Mouse (Mus musculus): Measurements from ENCODE around the gene Prcd. TPM values are rescaled to one million over a fixed set of nuclear protein-coding genes. Genes with fewer than 3 reads are reported as not detected.
A peak's percentile ranks its signal among the peaks of the same experiment; 100 is the strongest.
"Not testable (repeated sequence)": the region's sequence is repeated elsewhere in the genome, so short reads cannot be mapped to it uniquely, and the experiment has no call there.

Prcd gene
- polyA plus RNA-seq, 1 experiment from 2014 or later: 0.63 TPM

GRCm38 (mm10) chr11:116661948-116662377, 8.6 kb downstream of the Prcd start:
- Histone ChIP-seq H3K27ac (no peak overlapping the region), H3K9me3 (no peaks in the 10 kb centered on the region), H3K9ac (replicated peaks) (no peak overlapping the region), H3K36me3 (no peaks in the 10 kb centered on the region), H3K4me2 (no peak overlapping the region), H3K27me3 (peaks cover 27% of the 10 kb centered on the region), H3K4me3 (replicated peaks) (no peak overlapping the region), H3K4me1 (replicated peaks) (peaks cover 42% of the 10 kb centered on the region)
- WGBS: 56% methylated on average over 8 of the region's 8 CpGs
- no peak for ATAC-seq (ENCODE audit: insufficient number of reproducible peaks, insufficient read depth, low FRiP score, low TSS enrichment, low read depth)

GRCm38 (mm10) chr11:116665289-116665688, 12.0 kb downstream of the Prcd start:
- H3K9me3 ChIP-seq: no peaks in the 10 kb centered on the region
- H3K4me3 ChIP-seq (replicated peaks): no peak overlapping the region
- H3K4me1 ChIP-seq (replicated peaks): peaks cover 45% of the 10 kb centered on the region
- H3K27me3 ChIP-seq: peaks cover 27% of the 10 kb centered on the region
- 77% methylated on average over 10 of the region's 10 CpGs for WGBS
- H3K27ac ChIP-seq: no peak overlapping the region
- no peak overlapping the region for H3K9ac ChIP-seq (replicated peaks)
- H3K4me2 ChIP-seq: no peak overlapping the region
- no peak for ATAC-seq (ENCODE audit: insufficient number of reproducible peaks, insufficient read depth, low FRiP score, low TSS enrichment, low read depth)
- H3K36me3 ChIP-seq: no peaks in the 10 kb centered on the region

GRCm38 (mm10) chr11:116666566-116666965, 13.2 kb downstream of the Prcd start:
- Histone ChIP-seq H3K9me3 (no peaks in the 10 kb centered on the region), H3K4me1 (replicated peaks) (peaks cover 47% of the 10 kb centered on the region), H3K4me2 (no peak overlapping the region), H3K36me3 (no peaks in the 10 kb centered on the region), H3K4me3 (replicated peaks) (no peak overlapping the region), H3K27me3 (peaks cover 18% of the 10 kb centered on the region), H3K9ac (replicated peaks) (no peak overlapping the region), H3K27ac (no peak overlapping the region)
- ATAC-seq (ENCODE audit: insufficient number of reproducible peaks, insufficient read depth, low FRiP score, low TSS enrichment, low read depth): no peak
- 65% methylated on average over 9 of the region's 9 CpGs for WGBS

- peaks cover 14% of the 10 kb centered on the region for H3K27me3 ChIP-seq
- H3K4me1 ChIP-seq (replicated peaks): peaks cover 44% of the 10 kb centered on the region
- 77% methylated on average over 5 of the region's 5 CpGs for WGBS
- H3K9ac ChIP-seq (replicated peaks); H3K27ac ChIP-seq; H3K4me2 ChIP-seq; H3K36me3 ChIP-seq; ATAC-seq (ENCODE audit: insufficient number of reproducible peaks, insufficient read depth, low FRiP score, low TSS enrichment, low read depth); H3K9me3 ChIP-seq; H3K4me3 ChIP-seq (replicated peaks): not testable (repeated sequence)
These were observed 13.7 kb downstream of the Prcd start for GRCm38 (mm10) chr11:116667012-116667411.

- H3K4me3 ChIP-seq (replicated peaks): no peak overlapping the region
- no peak overlapping the region for H3K9ac ChIP-seq (replicated peaks)
- H3K9me3 ChIP-seq: no peaks in the 10 kb centered on the region
- H3K4me2 ChIP-seq: no peak overlapping the region
- H3K36me3 ChIP-seq: peaks cover 4% of the 10 kb centered on the region; the same call in 1 of the 2 replicates
- peaks cover 48% of the 10 kb centered on the region for H3K4me1 ChIP-seq (replicated peaks)
- H3K27me3 ChIP-seq: peaks cover 5% of the 10 kb centered on the region
- 86% methylated on average over 8 of the region's 8 CpGs for WGBS
- ATAC-seq (ENCODE audit: insufficient number of reproducible peaks, insufficient read depth, low FRiP score, low TSS enrichment, low read depth): no peak
- no peak overlapping the region for H3K27ac ChIP-seq
These were observed 14.6 kb downstream of the Prcd start for GRCm38 (mm10) chr11:116667930-116668329.

- peaks cover under 1% of the 10 kb centered on the region; the same call in 1 of the 2 replicates for H3K27me3 ChIP-seq
- peaks cover 48% of the 10 kb centered on the region for H3K4me1 ChIP-seq (replicated peaks)
- ATAC-seq (ENCODE audit: insufficient number of reproducible peaks, insufficient read depth, low FRiP score, low TSS enrichment, low read depth): no peak
- no peak overlapping the region for H3K27ac ChIP-seq
- peaks cover 9% of the 10 kb centered on the region for H3K36me3 ChIP-seq
- 78% methylated on average over 10 of the region's 10 CpGs for WGBS
- H3K9me3 ChIP-seq: no peaks in the 10 kb centered on the region
- H3K4me2 ChIP-seq: no peak overlapping the region
- no peak overlapping the region for H3K4me3 ChIP-seq (replicated peaks)
- H3K9ac ChIP-seq (replicated peaks): no peak overlapping the region
These were observed 15.1 kb downstream of the Prcd start for GRCm38 (mm10) chr11:116668381-116668825.

- Histone ChIP-seq H3K36me3 (peaks cover 13% of the 10 kb centered on the region), H3K27ac (no peak overlapping the region), H3K27me3 (no peaks in the 10 kb centered on the region; the same call in 1 of the 2 replicates), H3K4me2 (no peak overlapping the region), H3K9me3 (no peaks in the 10 kb centered on the region), H3K4me3 (replicated peaks) (no peak overlapping the region), H3K9ac (replicated peaks) (no peak overlapping the region), H3K4me1 (replicated peaks) (peaks cover 52% of the 10 kb centered on the region)
- WGBS: 27% methylated on average over 7 of the region's 7 CpGs
- ATAC-seq (ENCODE audit: insufficient number of reproducible peaks, insufficient read depth, low FRiP score, low TSS enrichment, low read depth): no peak
These were observed 15.5 kb downstream of the Prcd start for GRCm38 (mm10) chr11:116668839-116669238.

GRCm38 (mm10) chr11:116669316-116669715, 16.0 kb downstream of the Prcd start:
- H3K4me1 ChIP-seq (replicated peaks): peaks cover 52% of the 10 kb centered on the region

GRCm38 (mm10) chr11:116669787-116670365, 16.5 kb downstream of the Prcd start:
- no peak for ATAC-seq (ENCODE audit: insufficient number of reproducible peaks, insufficient read depth, low FRiP score, low TSS enrichment, low read depth)
- H3K4me2 ChIP-seq: no peak overlapping the region
- H3K9ac ChIP-seq (replicated peaks): no peak overlapping the region
- H3K9me3 ChIP-seq: no peaks in the 10 kb centered on the region
- H3K4me1 ChIP-seq (replicated peaks): peaks cover 55% of the 10 kb centered on the region
- H3K27ac ChIP-seq: no peak overlapping the region
- 52% methylated on average over 13 of the region's 13 CpGs for whole genome bisulfite sequencing
- H3K36me3 ChIP-seq: peaks cover 24% of the 10 kb centered on the region
- H3K27me3 ChIP-seq: no peaks in the 10 kb centered on the region; the same call in 1 of the 2 replicates
- no peak overlapping the region for H3K4me3 ChIP-seq (replicated peaks)

More at GRCm38 (mm10) chr11:116669316-116669715, 16.0 kb downstream of the Prcd start:
- 16% methylated on average over 5 of the region's 5 CpGs for WGBS
- Histone ChIP-seq H3K4me3 (replicated peaks) (no peak overlapping the region), H3K4me2 (no peak overlapping the region), H3K27ac (no peak overlapping the region), H3K9me3 (no peaks in the 10 kb centered on the region), H3K27me3 (no peaks in the 10 kb centered on the region; the same call in 1 of the 2 replicates), H3K36me3 (peaks cover 18% of the 10 kb centered on the region), H3K9ac (replicated peaks) (peak overlapping the region; percentile 34; the same call in 1 of the 2 replicates)
- ATAC-seq (ENCODE audit: insufficient number of reproducible peaks, insufficient read depth, low FRiP score, low TSS enrichment, low read depth): no peak

- H3K9ac ChIP-seq (replicated peaks): no peak overlapping the region
- peak overlapping the region; percentile 79; the same call in 1 of the 2 replicates for H3K4me3 ChIP-seq (replicated peaks)
- H3K27me3 ChIP-seq: no peaks in the 10 kb centered on the region; the same call in 1 of the 2 replicates
- no peak for ATAC-seq (ENCODE audit: insufficient number of reproducible peaks, insufficient read depth, low FRiP score, low TSS enrichment, low read depth)
- H3K36me3 ChIP-seq: peaks cover 29% of the 10 kb centered on the region
- H3K4me1 ChIP-seq (replicated peaks): peaks cover 50% of the 10 kb centered on the region
- WGBS: 65% methylated on average over 7 of the region's 7 CpGs
- H3K4me2 ChIP-seq: peak overlapping the region; percentile 67
- H3K27ac ChIP-seq: no peak overlapping the region
- no peaks in the 10 kb centered on the region for H3K9me3 ChIP-seq
These were observed 17.1 kb downstream of the Prcd start for GRCm38 (mm10) chr11:116670386-116670785.

- 2% methylated on average over 45 of the region's 45 CpGs for WGBS
These were observed 17.9 kb downstream of the Prcd start for GRCm38 (mm10) chr11:116671112-116671844.

More at GRCm38 (mm10) chr11:116671112-116671844, 17.9 kb downstream of the Prcd start:
- Histone ChIP-seq H3K36me3 (peaks cover 38% of the 10 kb centered on the region), H3K27me3 (no peaks in the 10 kb centered on the region; the same call in 1 of the 2 replicates), H3K9me3 (no peaks in the 10 kb centered on the region), H3K4me2 (peak overlapping the region; percentile 67), H3K4me1 (replicated peaks) (peaks cover 50% of the 10 kb centered on the region), H3K9ac (replicated peaks) (peak overlapping the region; percentile 92), H3K4me3 (replicated peaks) (peak overlapping the region; percentile 79), H3K27ac (peak overlapping the region; percentile 50; the same call in 1 of the 2 replicates)
- ATAC-seq (ENCODE audit: insufficient number of reproducible peaks, insufficient read depth, low FRiP score, low TSS enrichment, low read depth): peak; percentile 84

All from limb, embryonic 12.5 days (tissue).